In the genomic region with DNA sequence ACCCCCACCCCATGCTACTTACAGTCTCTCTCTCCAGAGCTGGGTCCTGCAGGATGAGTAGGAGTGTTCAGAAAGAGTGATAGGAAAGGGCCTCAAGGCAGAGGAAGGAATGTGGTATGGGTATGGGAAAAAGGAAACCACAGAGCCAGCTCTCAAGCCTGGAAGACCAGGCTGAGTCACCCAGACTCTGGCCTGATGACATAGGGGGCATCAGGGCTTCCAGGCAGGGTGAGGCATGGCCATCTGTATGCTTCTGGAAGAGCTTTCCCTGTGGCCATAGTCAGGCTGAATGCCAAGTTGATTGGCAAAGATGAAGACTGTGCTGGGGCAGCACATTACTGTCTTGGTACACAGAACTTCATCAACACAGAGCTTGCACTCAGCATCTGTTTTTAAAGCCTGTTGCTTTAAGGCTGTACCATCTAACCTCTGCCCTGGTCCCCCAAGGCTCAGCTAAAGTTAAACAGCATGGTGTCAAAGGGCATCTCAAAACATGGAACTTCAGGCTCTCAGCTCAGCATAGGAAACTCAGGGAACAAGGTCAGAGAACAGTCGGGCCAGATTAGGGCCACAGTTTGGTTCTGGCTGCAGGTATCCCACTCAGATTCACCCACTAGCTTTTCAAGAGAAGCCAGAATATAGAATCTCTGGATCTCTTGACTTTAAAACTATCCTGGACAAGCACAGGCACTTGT, we compare ENCODE assay signal across 23 mouse cellular contexts. TPM values are rescaled to one million over a fixed set of nuclear protein-coding genes. Genes with fewer than 3 reads are reported as not detected.
DNase-seq lines count a peak whose midpoint lies in the region; ATAC-seq and TF ChIP-seq lines count a peak whose summit lies in the region.
"Had no signal": no experiment of that assay in that cellular context is flagged by ENCODE, and none has a peak within 500 bp of the region (broad histone marks: within the 10 kb centered on the region; RNA-seq: fewer than 3 reads in every experiment).

No protein-coding gene starts in this region.

- TF ChIP-seq CTCF in C2C12 (IDR thresholded peaks at IDR 0.05; ENCODE audit: control insufficient read depth, insufficient read depth, insufficient read length), result no peak
- no peak for TF ChIP-seq CTCF in embryonic fibroblast, embryonic 13.5 days (IDR thresholded peaks at IDR 0.05; ENCODE audit: borderline replicate concordance, insufficient read depth, low read length)

- peak overlapping the region; percentile 81 for H3K27ac ChIP-seq in embryonic fibroblast, embryonic 13.5 days (ENCODE audit: insufficient read depth, low read length)
- peak overlapping the region; percentile 12; the same call in 1 of the 2 replicates for H3K27ac ChIP-seq in liver, embryonic 16.5 days (ENCODE audit: low read length)
- H3K27ac ChIP-seq: hindbrain, embryonic 15.5 days; limb, embryonic 13.5 days; stomach, postnatal 0 days had no signal

- H3K36me3 ChIP-seq in C2C12 (ENCODE audit: control insufficient read depth, insufficient read depth), result no peaks in the 10 kb centered on the region
- H3K36me3 ChIP-seq in liver, embryonic 16.5 days (ENCODE audit: control insufficient read depth, insufficient read depth), result no peaks in the 10 kb centered on the region
- H3K36me3 ChIP-seq: hindbrain, embryonic 15.5 days; limb, embryonic 13.5 days had no signal

- no peaks in the 10 kb centered on the region for H3K79me2 ChIP-seq in C2C12 (ENCODE audit: control insufficient read depth, insufficient read depth)

- peak overlapping the region; percentile 10 for H3ac ChIP-seq in C2C12 (ENCODE audit: control insufficient read depth, insufficient read length, low read depth)

- intact Hi-C loops in heart, postnatal 25 days (cut with DNase I), result no loop called here

- no peaks in the 10 kb centered on the region for H3K9me3 ChIP-seq in liver, embryonic 16.5 days (replicated peaks; ENCODE audit: control insufficient read depth, low read length)
- H3K9me3 ChIP-seq: hindbrain, embryonic 15.5 days; limb, embryonic 13.5 days had no signal

- WGBS in liver, embryonic 16.5 days (ENCODE audit: insufficient replicate concordance), result 36% methylated on average over 1 of the region's 1 CpGs

- no peaks in the 10 kb centered on the region for H3K79me3 ChIP-seq in C2C12 (ENCODE audit: low read depth)

- peak; percentile 78 for ATAC-seq in liver, embryonic 16.5 days (ENCODE audit: low read depth)
- ATAC-seq: midbrain, embryonic 16.5 days had no signal

- H3K27me3 ChIP-seq in C2C12 (ENCODE audit: control insufficient read depth, insufficient read depth, insufficient read length), result no peaks in the 10 kb centered on the region
- H3K27me3 ChIP-seq in liver, embryonic 16.5 days (ENCODE audit: control insufficient read depth, insufficient read depth, low read depth, low read length), result no peaks in the 10 kb centered on the region; the same call in 1 of the 2 replicates

- no peak overlapping the region for H3K9ac ChIP-seq in liver, embryonic 16.5 days (ENCODE audit: low read depth, low read length)
- H3K9ac ChIP-seq: hindbrain, embryonic 15.5 days; limb, embryonic 13.5 days had no signal

- no peak overlapping the region for H3K4me2 ChIP-seq in liver, embryonic 16.5 days (ENCODE audit: low read depth, low read length)
- H3K4me2 ChIP-seq: hindbrain, embryonic 15.5 days; limb, embryonic 13.5 days had no signal

- H3K4me1 ChIP-seq in embryonic fibroblast, embryonic 13.5 days (ENCODE audit: control insufficient read depth, insufficient read depth, low read length), result peaks cover 13% of the 10 kb centered on the region
- peaks cover 6% of the 10 kb centered on the region for H3K4me1 ChIP-seq in liver, embryonic 16.5 days (ENCODE audit: control insufficient read depth, low read depth, low read length)

- DNase-seq in heart, adult 11 months, result peak; percentile 69
- DNase-seq in heart, postnatal 25 days (ENCODE audit: low spot score), result no peak
- DNase-seq in cerebellum, adult 18-20 months, result no peak
- no peak for DNase-seq in spleen, postnatal 4 days (ENCODE audit: low spot score in 2 of 2)
- DNase-seq in thymus, postnatal 25 days, result no peak
- DNase-seq: adrenal gland, adult 2 months; B cell, adult 2 months; heart, adult 18-20 months; heart, postnatal 10 days; kidney, adult 11 months; kidney, postnatal 25 days; layer of hippocampus, adult 9-11 months; lung, postnatal 10 days; right cerebral cortex, postnatal 14 days; thymus, postnatal 36 days had no signal

- H3K4me3 ChIP-seq in C2C12 (ENCODE audit: insufficient read depth, poor library complexity, severe bottlenecking), result no peak overlapping the region
- no peak overlapping the region for H3K4me3 ChIP-seq in embryonic fibroblast, embryonic 13.5 days (ENCODE audit: insufficient read depth, low read length)
- H3K4me3 ChIP-seq in liver, embryonic 16.5 days (ENCODE audit: low read depth, low read length), result no peak overlapping the region
- H3K4me3 ChIP-seq: hindbrain, embryonic 15.5 days; limb, embryonic 13.5 days had no signal

- no peak for TF ChIP-seq POLR2A in embryonic fibroblast, embryonic 13.5 days (IDR thresholded peaks at IDR 0.05; ENCODE audit: low read depth, low read length)

TF ChIP-seq in C2C12, 6 proteins besides CTCF, POLR2A, EP300 and RAD21:
- TF ChIP-seq MAX (IDR thresholded peaks at IDR 0.05) (peak; percentile 92), CEBPB (IDR thresholded peaks at IDR 0.05; ENCODE audit: low read depth) (peak; percentile 27), FOSL1 (IDR thresholded peaks at IDR 0.05; ENCODE audit: insufficient read depth, low read length, poor library complexity, severe bottlenecking) (peak; percentile 50), MYOG (IDR thresholded peaks at IDR 0.05; ENCODE audit: control insufficient read depth, extremely low read depth, insufficient read length) (no peak), USF1 (IDR thresholded peaks at IDR 0.05; ENCODE audit: low read depth) (no peak), MYOD1 (IDR thresholded peaks at IDR 0.05; ENCODE audit: control insufficient read depth, insufficient read length, low read depth) (peak; percentile 35)
TF ChIP-seq in C2C12: peak in this region for 4.

RNA-seq across cellular contexts. Expression of gene Fbln2, which starts 19.3 kb away (rescaled TPM):
- total RNA-seq in heart, postnatal 25 days (2021), result 10 to 100 TPM; 71.8 to 76.3 TPM
- polyA plus RNA-seq in C2C12 (2012; fragmentation: generic; extraction: Trizol), result 91.6 TPM
- polyA plus RNA-seq in embryonic fibroblast, embryonic 13.5 days (2011; ENCODE audit: insufficient read length, low read depth, missing spikeins), result 1,102 and 1,873 TPM in 2 replicates
- polyA plus RNA-seq in liver, embryonic 16.5 days (2015; fragmentation: Nextera tagmentation; extraction: Ambion mirVana), result 5.7 and 8.0 TPM in 2 replicates
- total RNA-seq: megakaryocyte-erythroid progenitor cell, adult 5-6 weeks had no signal

RNA-seq across cellular contexts. Expression of gene Hdac11, which starts 36.5 kb away (rescaled TPM):
- total RNA-seq in heart, postnatal 25 days (2021), result 10 to 100 TPM; 13.0 to 15.1 TPM
- 1.1 TPM for polyA plus RNA-seq in C2C12 (2012; fragmentation: generic; extraction: Trizol)
- 5.4 TPM in 2 replicates for polyA plus RNA-seq in embryonic fibroblast, embryonic 13.5 days (2011; ENCODE audit: insufficient read length, low read depth, missing spikeins)
- 4.5 and 4.8 TPM in 2 replicates for polyA plus RNA-seq in liver, embryonic 16.5 days (2015; fragmentation: Nextera tagmentation; extraction: Ambion mirVana)

Comparison
In these comparisons a context has a peak if more than half of its experiments do, and no peak if none do; other contexts are left out.
1. RNA of gene Fbln2, which starts 19.3 kb away (polyA plus RNA-seq): 1,102 to 1,873 TPM in embryonic fibroblast, embryonic 13.5 days; 91.6 TPM in C2C12 (single experiment) and 5.7 to 8.0 TPM in liver, embryonic 16.5 days; every median in the first group is over 10 times any median in the second.